1 mouse cellular context compared by ENCODE assay signal in the genomic region with DNA sequence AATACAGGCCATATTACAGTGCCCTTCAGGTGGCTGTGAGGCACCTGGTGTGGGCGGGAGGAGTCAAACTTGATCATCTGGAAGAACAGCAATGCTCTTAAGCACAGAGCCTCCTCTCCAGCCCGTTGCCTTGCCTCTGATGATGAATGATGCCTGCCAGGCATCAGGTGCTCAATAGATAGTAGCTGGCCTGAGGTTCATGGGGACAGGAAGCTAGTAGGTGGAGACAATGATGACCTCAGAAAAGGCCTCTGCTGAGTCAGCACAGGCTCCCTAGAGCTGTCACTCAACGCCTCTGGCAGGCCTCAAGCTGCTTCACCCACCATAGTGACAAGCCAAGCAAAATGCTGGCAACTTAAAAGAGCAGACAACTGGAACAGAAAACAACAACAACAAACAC.
A peak's percentile ranks its signal among the peaks of the same experiment; 100 is the strongest.
TF ChIP-seq lines count a peak whose summit lies in the region.

No protein-coding gene starts in this region.

TF ChIP-seq in MEL, 35 proteins besides CTCF, POLR2A, EP300 and RAD21:
- TF ChIP-seq MEF2A (IDR thresholded peaks at IDR 0.05; ENCODE audit: extremely low read depth, insufficient replicate concordance, low read depth, low read length, poor library complexity, severe bottlenecking) (no peak), MAFK (IDR thresholded peaks at IDR 0.05; ENCODE audit: borderline replicate concordance, low read depth, low read length) (peak; percentile 51; the same call in 1 of the 2 replicates), ZC3H11A (IDR thresholded peaks at IDR 0.05; ENCODE audit: low read depth, low read length) (no peak), MAZ (IDR thresholded peaks at IDR 0.05; ENCODE audit: low read depth, low read length) (no peak), GABPA (IDR thresholded peaks at IDR 0.05; ENCODE audit: low read depth, low read length) (no peak), ZKSCAN1 (IDR thresholded peaks at IDR 0.05; ENCODE audit: low read depth, low read length) (no peak), TAL1 (IDR thresholded peaks at IDR 0.05; ENCODE audit: low read length) (no peak)
